Mouse (Mus musculus) ES-E14 (cell line): ENCODE data around the gene H1fx.

Source experiments
- CHD2 ChIP-seq: IDR thresholded peaks from 2 replicates; pipeline ENCODE4 v1.6.1; 2014; ENCODE audit warnings: mild to moderate bottlenecking, low read depth, low read length, inconsistent platforms
- HCFC1 ChIP-seq: IDR thresholded peaks from 2 replicates; pipeline ENCODE4 v1.6.1; 2012; ENCODE audit warnings: low read length, inconsistent platforms, borderline replicate concordance; ENCODE audit not compliant: insufficient read depth
- MAFK ChIP-seq: IDR thresholded peaks from 2 replicates; pipeline ENCODE4 v1.6.1; 2014; ENCODE audit warnings: mild to moderate bottlenecking, low read depth, low read length, inconsistent platforms; ENCODE audit not compliant: insufficient read depth
- ZC3H11A ChIP-seq: IDR thresholded peaks from 2 replicates; pipeline ENCODE4 v1.6.1; 2012; ENCODE audit warnings: low read depth, mild to moderate bottlenecking, inconsistent platforms, low read length, borderline replicate concordance
- ZNF384 ChIP-seq: IDR thresholded peaks from 2 replicates; pipeline ENCODE4 v1.6.1; 2012; ENCODE audit warnings: low read depth, low read length, inconsistent platforms

DNA sequence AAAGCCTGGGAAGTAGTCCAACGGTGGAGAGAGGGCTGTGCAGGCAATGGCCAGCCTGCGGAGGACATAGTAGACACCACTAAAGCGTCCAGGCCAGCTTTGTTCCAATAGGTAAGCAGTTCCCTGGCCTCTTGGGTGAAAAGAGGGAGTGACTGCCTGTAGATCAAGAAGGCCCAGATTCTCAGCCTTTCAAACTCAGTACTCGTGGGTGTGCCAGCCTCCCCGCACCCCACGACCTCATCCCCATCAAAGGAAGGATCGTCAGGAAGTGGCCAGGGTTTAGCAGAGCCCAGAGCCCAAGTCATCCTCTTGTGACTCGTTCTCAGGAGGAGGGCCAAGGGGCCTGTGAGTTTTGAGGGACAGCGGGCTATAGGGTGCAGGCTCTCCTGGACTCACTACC is 1.1 kb upstream of the H1fx start:
- no peak for TF ChIP-seq MAFK
- no peak for TF ChIP-seq CHD2
- no peak for TF ChIP-seq HCFC1
- TF ChIP-seq ZC3H11A, result no peak
- TF ChIP-seq ZNF384, result no peak
